8 mouse cellular contexts compared by ENCODE assay signal in the genomic region with DNA sequence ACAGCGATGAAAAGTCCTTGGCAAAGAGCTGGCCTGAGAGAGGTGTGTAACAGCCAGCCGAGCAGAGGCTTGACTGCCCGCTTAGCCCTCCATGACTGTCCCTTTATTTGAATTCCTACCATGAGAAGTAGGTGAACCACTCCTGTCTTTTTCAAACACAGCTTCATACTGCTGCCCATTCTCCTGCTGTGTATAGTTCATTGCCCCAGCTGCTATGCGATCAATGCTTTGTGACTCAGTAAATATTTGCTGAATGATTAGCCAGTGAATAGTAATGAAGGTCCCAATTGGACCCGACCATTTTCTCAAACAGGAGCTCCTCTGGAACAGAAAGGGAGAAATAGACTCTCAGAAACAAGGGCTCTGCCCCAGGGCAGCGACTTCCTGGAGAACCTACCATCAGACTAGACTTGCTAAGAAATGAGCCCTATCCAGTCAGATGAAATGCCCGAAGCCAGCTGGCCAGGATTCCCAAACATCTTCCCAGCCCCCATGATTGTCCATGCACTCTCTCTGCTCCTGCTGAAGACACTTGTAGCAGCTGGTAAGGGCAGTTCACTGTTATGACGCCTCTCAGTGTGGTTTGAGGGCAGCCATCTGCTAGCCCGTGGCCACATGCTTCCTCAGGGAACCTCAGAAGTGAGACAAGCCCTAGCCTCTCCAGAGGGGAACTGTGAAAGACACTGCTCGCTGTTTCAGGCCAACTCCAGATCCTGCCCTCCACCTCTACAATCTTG. TPM values are rescaled to one million over a fixed set of nuclear protein-coding genes. Genes with fewer than 3 reads are reported as not detected.
DNase-seq lines count a peak whose midpoint lies in the region; ATAC-seq and TF ChIP-seq lines count a peak whose summit lies in the region.

No protein-coding gene starts in this region.

- H3K4me3 ChIP-seq in heart, embryonic 16.5 days (ENCODE audit: low read length), result no peak overlapping the region
- H3K4me3 ChIP-seq in stomach, embryonic 16.5 days (replicated peaks; ENCODE audit: low read length), result peak overlapping the region; percentile 85
- no peak overlapping the region for H3K4me3 ChIP-seq in cerebellum, adult 2 months (replicated peaks; ENCODE audit: insufficient read depth, low read depth, low read length)

- H3K36me3 ChIP-seq in heart, embryonic 16.5 days (ENCODE audit: control insufficient read depth, insufficient read depth), result no peaks in the 10 kb centered on the region
- H3K36me3 ChIP-seq in stomach, embryonic 16.5 days (ENCODE audit: control insufficient read depth, insufficient read depth, low read length), result no peaks in the 10 kb centered on the region

- H3K9me3 ChIP-seq in heart, embryonic 16.5 days (replicated peaks; ENCODE audit: control insufficient read depth, low read length), result no peaks in the 10 kb centered on the region
- no peaks in the 10 kb centered on the region for H3K9me3 ChIP-seq in stomach, embryonic 16.5 days (replicated peaks; ENCODE audit: control insufficient read depth, low read length)

- peak overlapping the region; percentile 40 for H3K4me2 ChIP-seq in heart, embryonic 16.5 days (ENCODE audit: low read depth, low read length)
- H3K4me2 ChIP-seq in stomach, embryonic 16.5 days (ENCODE audit: low read depth, low read length), result peak overlapping the region; percentile 69

- WGBS in heart, embryonic 16.5 days, result 52% methylated on average over 10 of the region's 10 CpGs
- WGBS in stomach, embryonic 16.5 days, result 35% methylated on average over 10 of the region's 10 CpGs
- whole genome bisulfite sequencing in cerebellum, adult 2 months, result 56% methylated on average over 10 of the region's 10 CpGs

- H3K4me1 ChIP-seq in heart, embryonic 16.5 days (ENCODE audit: control insufficient read depth, insufficient read depth, low read length), result peaks cover 29% of the 10 kb centered on the region
- peaks cover 21% of the 10 kb centered on the region for H3K4me1 ChIP-seq in stomach, embryonic 16.5 days (ENCODE audit: control insufficient read depth, insufficient read depth, low read length)
- 0 out of 2 replicates have a peak, but pooled peaks cover 6% of the 10 kb centered on the region for H3K4me1 ChIP-seq in cerebellum, adult 2 months (ENCODE audit: control insufficient read depth, insufficient read depth, low read length)

- peak overlapping the region; percentile 26; the same call in 1 of the 2 replicates for H3K9ac ChIP-seq in heart, embryonic 16.5 days (ENCODE audit: low read length)
- peak overlapping the region; percentile 46 for H3K9ac ChIP-seq in stomach, embryonic 16.5 days (ENCODE audit: low read length)

- TF ChIP-seq CTCF in cerebellum, adult 2 months (IDR thresholded peaks at IDR 0.05; ENCODE audit: borderline replicate concordance, insufficient read depth, low read depth, low read length), result no peak

- H3K27me3 ChIP-seq in heart, embryonic 16.5 days (ENCODE audit: control insufficient read depth, insufficient read depth, low read length), result no peaks in the 10 kb centered on the region
- H3K27me3 ChIP-seq in stomach, embryonic 16.5 days (ENCODE audit: control insufficient read depth, insufficient read depth, low read length), result no peaks in the 10 kb centered on the region
- no peaks in the 10 kb centered on the region for H3K27me3 ChIP-seq in cerebellum, adult 2 months (ENCODE audit: control insufficient read depth, insufficient read depth, low read length)

- no peak for ATAC-seq in heart, embryonic 16.5 days (replicated peaks; ENCODE audit: extremely low read depth, insufficient read depth, low FRiP score)
- ATAC-seq in stomach, embryonic 16.5 days (ENCODE audit: insufficient read depth, low FRiP score), result peak; percentile 62

- DNase-seq in cerebellum, postnatal 25 days, result peak; percentile 37 to 42
- no peak for DNase-seq in cerebellum, adult 9-10 months
- peak; percentile 82 for DNase-seq in 416B (ENCODE audit: low read depth)
- DNase-seq in lung, adult 18-20 months, result peak; percentile 72 to 77
- DNase-seq in left cerebral cortex, adult 8-10 months (ENCODE audit: low spot score in 2 of 2), result no peak
- no peak for DNase-seq in cerebellum, adult 2 months

- peak overlapping the region; percentile 57 for H3K27ac ChIP-seq in heart, embryonic 16.5 days (ENCODE audit: low read length)
- peak overlapping the region; percentile 92 for H3K27ac ChIP-seq in stomach, embryonic 16.5 days (ENCODE audit: low read length)
- H3K27ac ChIP-seq in cerebellum, adult 2 months (ENCODE audit: insufficient read depth, low read length), result no peak overlapping the region

- no peak for TF ChIP-seq POLR2A in cerebellum, adult 2 months (IDR thresholded peaks at IDR 0.05; ENCODE audit: borderline replicate concordance, insufficient read depth, low read length)

RNA-seq across cellular contexts. Expression of a gene that starts 2.8 kb away (rescaled TPM):
- polyA plus RNA-seq in heart, embryonic 16.5 days (2015; fragmentation: Nextera tagmentation; extraction: Ambion mirVana), result 25.1 and 29.5 TPM in 2 replicates
- polyA plus RNA-seq in stomach, embryonic 16.5 days (2015; fragmentation: Nextera tagmentation; extraction: Ambion mirVana), result 94.7 and 110 TPM in 2 replicates
- 10 to 100 TPM; 31.0 to 35.7 (median 33.3) TPM for total RNA-seq in left cerebral cortex, adult 8-10 months (2022)
- 28.4 and 29.0 TPM in 2 replicates for polyA plus RNA-seq in cerebellum, adult 2 months (2012; rRNA removed)

RNA-seq across cellular contexts. Expression of a gene that starts 58.4 kb away (rescaled TPM):
- polyA plus RNA-seq in heart, embryonic 16.5 days (2015; fragmentation: Nextera tagmentation; extraction: Ambion mirVana), result not detected in 2 replicates
- 0.06 TPM in 1 of 2 replicates, not detected in the other for polyA plus RNA-seq in stomach, embryonic 16.5 days (2015; fragmentation: Nextera tagmentation; extraction: Ambion mirVana)
- total RNA-seq in left cerebral cortex, adult 8-10 months (2022), result not detected
- polyA plus RNA-seq in cerebellum, adult 2 months (2012; rRNA removed), result 0.55 and 1.0 TPM in 2 replicates

Comparison
In these comparisons a context has a peak if more than half of its experiments do, and no peak if none do; other contexts are left out.
1. DNase-seq: peak in cerebellum, postnatal 25 days (2 of 2), 416B (single experiment) and lung, adult 18-20 months (2 of 2); none in cerebellum, adult 9-10 months (single experiment), left cerebral cortex, adult 8-10 months (0 of 2) and cerebellum, adult 2 months (0 of 2).